Mouse (Mus musculus): ENCODE measurements around the gene Prkcg.

Gene Prkcg

DNA sequence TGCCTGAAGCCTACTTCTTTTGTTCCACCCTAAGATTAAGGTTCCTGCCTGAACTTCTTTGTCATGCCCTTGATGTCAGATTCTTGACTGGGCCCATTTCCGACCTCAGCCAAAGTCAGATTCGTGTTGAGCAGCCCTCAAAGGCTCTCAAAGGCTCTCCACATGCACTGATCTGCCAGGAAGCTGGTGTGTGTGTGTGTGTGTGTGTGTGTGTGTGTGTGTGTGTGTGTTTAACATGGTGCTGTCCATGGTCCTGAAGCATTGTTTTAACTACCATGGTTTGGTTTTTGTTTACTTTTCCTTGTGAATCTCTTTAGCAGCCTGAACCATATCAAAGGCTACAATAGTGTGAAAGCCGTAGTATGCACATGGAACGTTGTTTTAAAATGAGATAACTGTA, 39.0 kb downstream of the Prkcg start:
- no peak for DNase-seq

DNA sequence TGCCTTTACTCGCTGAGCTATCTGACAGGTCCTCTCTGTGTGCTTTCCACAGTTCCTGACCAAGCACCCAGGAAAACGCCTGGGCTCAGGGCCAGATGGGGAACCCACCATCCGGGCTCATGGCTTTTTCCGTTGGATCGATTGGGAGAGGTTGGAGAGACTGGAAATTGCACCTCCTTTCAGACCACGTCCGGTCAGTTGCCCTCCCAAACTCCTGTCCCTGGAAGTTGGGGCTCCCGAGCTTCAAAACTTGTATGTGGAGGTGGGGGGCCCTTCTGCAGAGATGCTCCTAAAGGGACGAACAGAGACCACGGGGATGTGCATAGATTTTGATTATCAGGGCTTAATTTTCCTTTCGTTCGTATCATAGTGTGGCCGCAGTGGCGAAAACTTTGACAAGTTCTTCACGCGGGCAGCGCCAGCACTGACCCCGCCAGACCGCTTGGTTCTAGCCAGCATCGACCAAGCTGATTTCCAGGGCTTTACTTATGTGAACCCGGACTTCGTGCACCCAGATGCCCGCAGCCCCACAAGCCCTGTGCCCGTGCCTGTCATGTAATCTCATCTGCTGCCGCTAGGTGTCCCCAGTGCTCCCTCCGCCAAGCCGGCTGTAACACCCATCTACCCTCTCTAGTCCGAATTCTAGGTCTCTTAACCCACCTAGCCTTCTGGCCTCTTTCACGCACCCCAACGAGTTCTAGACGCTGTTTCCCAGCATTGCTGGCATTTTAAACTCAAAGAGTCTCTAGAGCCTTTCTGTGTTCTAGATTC, 41.0 kb downstream of the Prkcg start:
- peak; percentile 79 for DNase-seq

DNA sequence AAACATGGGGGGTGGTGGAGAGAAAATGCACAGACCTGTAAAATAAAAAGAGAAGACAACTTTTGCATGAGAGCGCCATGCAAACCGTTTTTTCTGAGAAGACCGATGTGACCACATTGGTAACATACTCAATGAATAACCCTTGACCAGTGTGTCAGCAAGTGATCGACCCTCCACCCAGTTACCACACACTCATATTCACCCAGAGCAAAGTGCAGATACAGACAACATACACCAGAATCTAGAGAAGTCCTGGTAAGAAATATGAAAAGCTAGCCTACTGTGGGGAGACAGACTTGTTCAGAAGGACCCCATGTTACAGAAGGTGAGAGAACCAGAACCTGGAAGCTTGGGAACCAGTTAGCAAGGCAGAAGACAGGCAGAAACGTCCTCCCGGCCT, 42.2 kb downstream of the Prkcg start:
- no peak for DNase-seq

DNA sequence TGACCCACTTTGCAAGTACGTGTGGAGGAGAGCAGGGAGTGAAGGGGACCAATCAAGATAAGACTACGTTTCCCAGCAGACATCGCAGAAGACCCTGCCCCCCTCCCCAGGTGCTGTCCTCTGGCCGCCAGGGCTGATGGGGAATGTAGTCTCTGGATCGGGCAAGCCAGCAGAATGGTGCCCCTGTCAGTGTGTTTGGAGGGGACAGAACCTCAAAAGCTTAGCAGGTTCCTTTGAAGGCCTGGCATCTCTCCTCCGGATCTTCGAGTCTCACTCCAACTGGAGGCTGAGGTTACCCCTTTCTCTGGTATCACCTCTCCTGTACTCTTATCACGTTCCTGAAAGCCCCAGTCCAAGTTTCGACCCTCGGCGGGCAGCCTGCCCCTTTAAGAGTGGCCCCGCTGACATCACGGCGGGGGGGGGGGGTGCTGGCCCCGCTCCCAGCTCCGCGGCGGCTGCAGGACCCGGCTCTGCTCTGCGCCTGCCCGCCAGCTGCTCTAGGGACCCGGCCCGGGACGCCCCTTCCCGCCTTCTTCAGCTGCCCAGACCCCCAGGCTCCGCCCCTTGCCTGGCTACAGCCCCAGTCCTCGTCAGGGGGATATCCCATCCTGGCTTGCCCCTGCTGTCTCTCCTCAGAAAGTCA, 42.7 kb downstream of the Prkcg start:
- peak; percentile 27 for DNase-seq

DNA sequence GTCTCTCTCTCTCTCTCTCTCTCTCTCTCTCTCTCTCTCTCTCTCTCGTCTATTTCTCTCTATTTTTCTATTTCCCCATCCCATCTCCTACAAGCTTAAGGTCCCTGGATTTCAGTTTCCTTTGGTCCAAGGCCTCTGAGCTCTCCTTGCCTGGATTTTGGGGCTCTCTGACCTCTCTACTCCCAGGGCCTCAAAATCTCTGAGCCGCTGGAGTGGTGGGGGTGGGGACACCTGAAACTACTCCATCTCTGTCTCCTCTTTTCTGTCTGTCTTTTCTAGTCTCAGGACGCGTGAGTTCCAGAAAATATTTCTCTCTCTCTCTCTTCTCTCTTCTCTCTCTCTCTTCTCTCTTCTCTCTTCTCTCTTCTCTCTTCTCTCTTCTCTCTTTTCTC, 43.2 kb downstream of the Prkcg start:
- DNase-seq, result no peak

DNA sequence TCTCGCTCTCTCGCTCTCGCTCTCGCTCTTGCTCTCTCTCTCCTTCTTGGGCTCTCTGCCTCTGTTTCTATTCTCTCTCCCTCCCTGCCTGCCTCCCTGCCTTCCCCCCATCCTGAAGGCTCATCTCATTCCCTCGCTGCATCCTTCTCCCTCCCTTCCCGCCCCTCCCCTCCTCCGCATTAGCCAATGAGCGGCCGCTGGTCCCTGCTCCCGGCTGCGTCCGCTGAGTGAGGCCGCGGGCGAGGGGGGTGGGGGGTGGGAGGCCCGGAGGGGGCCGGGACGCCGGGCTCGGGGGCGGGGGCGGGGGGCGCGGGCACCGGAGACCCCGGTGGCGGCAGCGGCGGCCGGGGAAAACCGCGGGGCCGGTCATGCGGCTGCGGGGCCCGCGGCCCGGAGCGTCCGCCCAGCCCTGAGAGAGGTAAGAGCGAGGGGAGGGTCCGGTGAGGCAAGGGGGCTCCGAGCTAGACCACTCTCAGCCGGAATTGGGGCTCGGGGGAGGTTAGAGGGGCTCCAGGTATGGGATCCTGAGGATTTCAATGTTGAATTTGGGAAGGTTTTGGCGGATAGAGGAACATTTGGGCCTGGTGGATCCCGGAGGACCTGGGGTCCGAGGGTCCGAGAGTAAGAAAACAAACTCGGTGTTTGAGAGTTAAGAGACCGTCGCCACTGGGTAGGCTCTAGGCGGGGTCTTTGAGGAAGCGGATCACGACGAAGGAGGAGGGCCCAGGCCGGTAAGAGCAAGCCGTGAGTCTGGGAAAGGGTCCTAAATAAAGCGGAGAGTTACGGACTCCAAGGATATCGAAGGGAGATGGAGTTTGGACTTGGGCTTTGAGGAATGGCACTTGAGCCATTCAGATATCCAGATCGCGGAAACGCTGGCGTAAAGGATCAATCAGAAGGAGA, 43.9 kb downstream of the Prkcg start, which contains the start of gene Cacng7:
Cacng7 (plus strand) TSS at position 337 of the 903 bp plus-strand sequence.
- peak; percentile 4 for DNase-seq

DNA sequence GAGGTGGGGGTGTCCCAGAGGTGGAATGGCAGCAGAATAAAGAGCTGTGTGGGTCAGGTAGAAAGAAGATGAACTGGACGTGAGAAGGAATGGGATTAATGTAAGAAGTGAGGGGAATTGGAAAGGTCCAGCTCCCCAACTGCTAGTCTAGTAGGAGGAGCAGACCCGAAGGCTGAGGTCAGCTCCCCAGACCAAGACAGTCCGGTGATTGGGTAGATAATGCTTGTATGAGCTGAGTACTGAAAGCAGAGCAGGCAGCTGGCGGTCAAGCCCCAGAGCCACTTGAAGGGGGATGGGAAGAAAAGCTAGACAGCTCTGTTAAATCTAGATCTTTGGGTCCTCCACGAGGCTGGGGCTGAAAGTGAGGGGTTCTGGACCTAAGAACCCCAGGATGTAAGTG, 44.6 kb downstream of the Prkcg start:
- no peak for DNase-seq

DNA sequence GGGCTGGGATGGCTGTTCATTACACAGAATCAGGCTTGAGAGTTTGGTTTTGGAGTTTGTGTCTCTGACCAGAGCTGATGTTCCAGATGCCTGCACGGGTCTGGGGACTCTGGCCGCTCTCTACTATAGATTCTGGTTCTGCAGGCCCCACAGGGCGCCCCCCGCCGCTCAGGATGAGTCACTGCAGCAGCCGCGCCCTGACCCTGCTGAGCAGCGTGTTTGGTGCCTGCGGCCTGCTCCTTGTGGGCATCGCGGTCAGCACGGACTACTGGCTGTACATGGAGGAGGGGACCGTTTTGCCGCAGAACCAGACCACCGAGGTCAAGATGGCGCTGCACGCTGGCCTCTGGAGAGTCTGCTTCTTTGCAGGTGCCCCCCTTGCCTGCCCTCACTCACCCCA, 47.4 kb downstream of the Prkcg start:
- no peak for DNase-seq

DNA sequence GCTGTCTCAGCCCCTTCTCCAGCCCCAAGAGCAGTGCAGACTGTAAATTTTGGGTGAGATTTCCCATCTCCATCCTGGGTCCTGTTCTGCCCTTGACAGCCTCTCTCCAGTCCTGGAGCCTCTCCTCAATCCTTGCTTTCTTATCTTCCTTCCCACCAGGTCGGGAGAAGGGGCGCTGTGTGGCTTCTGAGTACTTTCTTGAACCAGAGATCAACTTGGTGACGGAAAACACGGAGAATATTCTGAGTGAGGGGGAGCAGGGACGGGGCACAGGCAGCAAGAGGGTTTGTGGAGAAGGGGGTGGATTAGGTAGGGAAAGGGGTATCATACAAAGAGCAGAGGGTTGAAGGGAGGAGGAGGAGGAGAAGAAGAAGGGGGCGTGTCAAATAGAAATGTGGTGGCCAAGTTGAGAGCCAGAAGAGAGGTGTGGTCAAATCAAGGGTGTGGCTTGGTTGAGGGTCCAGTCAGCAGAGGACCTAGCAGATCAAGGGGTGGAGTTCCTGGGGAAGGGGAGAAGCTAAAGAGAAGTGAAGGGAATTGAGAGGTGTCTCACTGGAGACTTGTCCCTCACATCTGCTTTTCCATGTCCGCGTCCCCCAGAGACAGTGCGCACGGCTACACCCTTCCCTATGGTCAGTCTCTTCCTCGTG, 49.4 kb downstream of the Prkcg start:
- no peak for DNase-seq

DNA sequence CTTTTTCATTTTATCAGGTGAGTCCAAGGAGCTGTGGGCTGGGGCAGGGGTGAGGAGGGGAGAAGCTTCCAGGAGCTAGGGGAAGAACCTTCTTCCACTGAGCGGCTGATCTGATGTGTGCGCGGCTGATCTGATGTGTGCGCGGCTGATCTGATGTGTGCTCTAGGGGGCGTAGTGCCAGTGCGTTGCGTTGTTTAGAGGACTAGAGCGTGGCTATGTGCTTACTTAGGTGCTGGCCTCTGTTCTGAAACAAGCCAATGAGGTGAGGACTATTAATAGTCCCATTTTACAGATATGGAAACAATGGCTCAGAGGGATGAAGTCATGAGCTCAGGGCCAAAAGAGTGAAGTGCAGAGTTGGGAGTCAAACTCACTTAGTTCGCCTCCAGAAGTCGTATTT, 50.0 kb downstream of the Prkcg start:
- no peak for DNase-seq

DNA sequence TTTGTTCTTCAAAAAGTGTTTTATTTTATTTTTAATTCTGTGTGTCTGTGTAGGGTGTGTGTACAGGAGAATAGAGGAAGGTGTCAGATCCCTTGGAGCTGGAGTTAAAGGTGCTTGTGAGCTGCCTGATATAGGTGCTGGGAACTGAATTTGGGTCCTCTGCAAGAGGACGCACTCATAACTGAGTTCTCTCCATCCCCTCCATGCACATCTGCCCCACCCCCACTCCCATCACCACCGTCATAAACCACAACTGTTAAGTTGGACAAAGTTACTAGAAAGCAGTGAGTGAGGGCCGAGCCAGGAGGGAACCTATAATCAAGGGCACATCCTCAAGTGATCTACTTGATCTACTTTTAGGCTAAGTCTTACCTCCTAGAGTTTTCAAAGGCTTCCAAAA, 54.9 kb downstream of the Prkcg start:
- no peak for DNase-seq

DNA sequence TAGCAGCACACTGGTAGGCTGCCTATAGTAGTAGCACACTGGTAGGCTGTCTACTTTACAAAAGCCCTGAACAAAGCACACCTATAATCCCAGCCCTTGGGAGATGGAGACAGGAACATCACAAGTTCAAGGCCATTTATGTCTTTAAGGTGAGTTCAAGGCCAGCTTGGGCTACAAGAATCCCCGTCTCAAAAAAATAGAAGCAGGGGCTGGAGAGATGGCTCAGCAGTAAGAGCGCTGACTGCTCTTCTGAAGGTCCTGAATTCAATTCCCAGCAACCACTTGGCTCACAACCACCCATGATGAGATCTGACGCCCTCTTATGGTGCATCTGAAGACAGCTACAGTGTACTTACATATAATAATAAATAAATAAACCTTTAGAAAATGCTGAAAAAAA, 56.3 kb downstream of the Prkcg start:
- DNase-seq, result no peak

DNA sequence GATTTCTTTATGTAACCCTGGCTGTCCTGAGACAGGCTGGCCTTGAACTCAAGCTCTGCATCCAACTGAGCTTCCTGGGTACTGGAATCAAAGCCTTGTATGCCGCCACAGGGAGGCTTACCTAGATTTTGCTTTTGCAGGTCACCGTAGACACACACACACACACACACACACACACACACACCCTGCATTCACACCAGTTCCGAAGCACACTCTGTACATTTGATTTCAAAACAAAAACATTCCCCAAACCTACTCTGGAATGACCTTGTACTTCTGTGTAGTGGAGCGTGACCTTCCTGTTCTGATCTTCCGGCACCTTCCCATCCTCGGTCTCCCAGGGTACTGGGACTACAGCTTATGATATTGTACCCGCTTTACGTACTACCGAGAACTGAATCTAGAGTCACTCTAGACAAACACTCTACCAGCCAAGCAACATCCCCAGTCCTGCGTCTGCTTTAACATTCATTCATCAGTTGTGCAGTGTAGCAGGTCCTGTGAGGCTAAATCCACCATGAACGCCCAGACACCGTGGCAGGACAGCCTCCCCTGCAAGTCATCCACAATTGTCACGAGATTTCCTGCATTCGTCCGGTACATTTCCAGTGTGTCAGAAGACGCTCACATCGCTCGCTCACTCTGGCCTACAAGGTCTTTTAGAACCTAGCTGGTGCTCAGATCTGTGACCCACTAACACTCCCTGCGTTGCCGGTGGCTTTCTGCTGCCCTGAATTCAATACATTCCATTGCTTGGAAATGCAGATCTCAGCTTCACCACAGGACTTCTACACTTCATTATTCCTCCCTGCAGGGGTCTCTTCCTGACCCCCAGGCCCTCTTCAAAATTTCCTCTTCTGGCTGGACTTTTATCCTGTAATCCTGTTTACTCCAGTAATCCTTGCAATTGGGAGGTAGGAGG, 58.6 kb downstream of the Prkcg start:
- DNase-seq, result no peak

DNA sequence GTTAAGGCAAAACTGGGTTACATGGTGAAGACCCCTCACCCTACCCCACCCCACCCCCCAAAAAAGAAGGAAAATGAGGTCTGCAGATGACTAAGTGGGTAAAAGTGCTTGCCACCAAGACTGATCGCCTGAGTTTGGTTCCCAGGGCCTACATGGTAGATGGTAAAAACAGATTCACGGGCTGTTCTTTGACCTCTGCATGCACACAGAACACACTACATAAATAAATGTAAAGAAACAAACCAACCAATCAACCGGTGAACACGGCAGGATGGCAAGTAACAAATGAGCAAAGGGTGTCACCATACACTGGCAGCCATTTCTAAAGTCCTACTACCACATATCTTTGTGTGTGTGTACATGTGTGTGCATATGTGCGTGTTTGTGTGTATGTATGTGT, 59.3 kb downstream of the Prkcg start:
- DNase-seq, result no peak

DNA sequence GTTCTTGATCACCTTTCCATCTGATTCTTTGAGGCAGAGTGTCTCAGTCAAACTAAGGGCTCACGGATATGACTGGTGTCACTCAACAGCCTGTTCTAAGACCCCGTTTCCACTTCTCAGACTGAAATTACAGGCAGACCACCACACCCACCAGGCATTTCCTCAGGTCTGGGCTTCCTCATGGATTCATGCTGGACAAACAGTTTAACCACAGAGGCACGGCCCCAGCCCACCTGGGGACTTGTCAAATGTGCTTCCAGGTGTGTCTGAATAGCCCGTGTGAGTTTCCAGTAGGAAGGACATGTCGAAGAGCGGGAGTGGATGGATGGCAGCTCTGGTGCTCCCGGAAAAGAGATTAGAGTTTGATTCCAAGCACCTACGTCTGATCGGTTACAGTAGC, 60.8 kb downstream of the Prkcg start:
- DNase-seq, result no peak

DNA sequence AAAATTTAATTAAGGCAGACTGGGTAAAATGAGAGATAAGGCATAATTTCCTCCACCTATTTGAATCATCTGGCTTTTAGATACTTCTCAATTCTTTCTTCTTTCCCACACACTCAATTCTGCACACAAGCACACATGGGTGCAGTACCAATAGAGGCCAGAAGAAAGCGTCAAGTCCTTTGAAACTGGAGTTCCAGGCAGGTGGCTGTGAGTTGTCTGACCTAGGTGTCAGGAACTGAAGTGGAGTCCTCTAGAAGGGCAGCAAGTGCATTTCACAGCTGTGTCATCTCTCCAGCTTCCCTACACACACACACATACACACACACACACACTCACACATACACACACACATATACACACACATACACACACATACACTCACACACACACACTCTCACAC, 62.6 kb downstream of the Prkcg start:
- no peak for DNase-seq

DNA sequence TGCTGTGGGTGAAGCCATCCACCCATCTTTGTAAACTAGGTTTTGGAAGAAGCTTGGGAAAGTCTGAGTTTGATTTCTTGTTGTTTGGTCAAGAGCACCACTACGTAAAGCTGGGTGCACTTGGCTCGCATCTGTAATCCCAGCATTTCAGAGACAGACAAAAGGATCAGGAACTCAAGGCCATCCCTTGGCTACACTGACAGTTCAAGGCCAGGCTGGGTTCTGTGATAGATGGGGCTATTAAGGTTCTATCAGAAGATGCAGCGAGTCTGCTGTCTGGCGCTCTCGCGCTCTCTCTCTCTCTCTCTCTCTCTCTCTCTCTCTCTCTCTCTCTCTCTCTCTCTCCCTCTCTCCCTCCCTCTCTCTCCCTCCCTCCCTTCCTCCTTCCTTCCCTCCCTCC, 65.9 kb downstream of the Prkcg start:
- DNase-seq, result no peak

DNA sequence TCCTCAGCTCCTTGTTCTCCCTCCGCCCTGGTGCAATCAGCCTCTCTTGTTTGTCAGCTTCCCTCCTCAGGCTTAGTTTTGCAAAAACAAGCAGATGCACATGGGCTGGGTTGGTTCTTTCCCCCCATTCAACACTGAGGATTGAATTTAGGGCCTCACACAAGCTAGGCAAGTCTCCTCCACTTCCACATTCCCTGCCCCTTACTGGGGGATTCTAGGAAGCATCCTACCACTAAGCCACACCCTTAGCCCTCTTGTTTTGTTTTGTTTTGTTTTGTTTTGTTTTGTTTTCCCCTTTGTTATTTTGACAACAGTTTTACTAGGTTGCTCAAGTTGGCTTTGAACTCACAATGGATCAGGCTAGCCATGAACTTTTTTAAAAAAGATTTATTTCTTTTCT, 71.7 kb downstream of the Prkcg start:
- DNase-seq, result no peak

DNA sequence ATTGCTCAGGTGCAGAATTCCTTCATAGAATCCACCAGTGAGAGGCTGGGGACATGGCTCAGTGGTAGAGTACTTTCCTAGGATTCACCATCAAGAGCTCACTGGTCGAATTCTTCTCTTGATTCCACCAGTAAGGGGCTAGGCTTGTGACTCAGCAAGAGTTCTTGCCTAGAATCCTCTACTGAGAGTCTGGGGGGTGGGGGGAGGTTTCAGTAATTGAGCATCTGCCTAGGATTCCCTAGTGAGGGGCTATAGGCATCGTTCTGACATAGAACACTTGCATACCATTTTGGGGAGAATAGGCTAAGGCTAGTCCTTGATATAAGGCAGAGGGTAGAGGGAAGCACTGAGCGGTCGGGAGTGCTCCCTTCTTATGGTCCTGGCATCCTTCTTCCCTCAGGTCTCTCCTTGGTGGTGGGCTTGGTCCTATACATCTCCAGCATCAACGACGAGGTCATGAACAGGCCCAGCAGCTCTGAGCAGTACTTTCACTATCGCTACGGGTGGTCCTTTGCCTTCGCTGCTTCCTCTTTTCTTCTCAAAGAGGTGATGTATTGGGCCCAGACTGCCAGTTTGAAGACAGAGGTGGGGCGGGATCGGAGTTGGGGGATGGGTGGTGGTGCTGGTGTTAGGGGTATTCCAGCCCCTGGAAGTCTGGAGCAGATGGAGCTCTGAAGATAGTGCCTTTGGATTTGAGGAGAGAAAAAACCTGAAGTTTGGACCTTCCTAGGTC, 76.7 kb downstream of the Prkcg start:
- no peak for DNase-seq

DNA sequence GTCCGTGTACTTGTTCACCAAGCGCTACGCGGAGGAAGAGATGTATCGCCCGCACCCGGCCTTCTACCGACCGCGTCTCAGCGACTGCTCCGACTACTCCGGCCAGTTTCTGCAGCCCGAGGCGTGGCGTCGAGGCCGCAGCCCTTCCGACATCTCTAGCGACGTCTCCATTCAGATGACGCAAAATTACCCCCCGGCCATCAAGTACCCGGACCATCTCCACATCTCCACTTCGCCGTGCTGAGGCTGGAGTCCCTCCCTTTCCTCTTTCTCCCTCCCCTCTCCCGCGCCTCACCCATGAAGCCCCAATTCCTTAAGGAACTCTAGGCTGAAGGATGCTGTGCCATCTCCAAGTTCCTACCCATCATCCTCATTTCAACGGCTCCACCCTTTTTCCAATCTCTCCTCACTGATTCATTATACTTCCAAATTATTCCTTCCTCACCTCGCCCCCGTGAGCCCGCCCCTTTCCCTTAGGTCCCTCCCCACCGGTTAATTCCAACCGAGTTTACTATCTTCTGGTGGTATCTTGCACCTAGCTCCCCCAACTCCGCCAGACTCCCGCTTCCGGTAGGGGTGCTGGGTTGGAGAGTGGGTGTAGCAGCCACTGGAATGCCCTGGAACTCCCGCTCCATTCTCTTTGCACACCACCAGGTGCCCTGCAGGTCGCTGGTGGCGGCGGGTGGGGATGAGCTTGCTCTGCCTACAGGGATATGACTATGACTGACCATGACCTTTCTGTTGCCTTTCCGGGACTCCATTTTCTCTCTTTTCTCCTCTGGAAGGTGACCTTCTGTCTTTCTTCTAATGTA, 77.9 kb downstream of the Prkcg start:
- DNase-seq, result no peak

Measured in lung, postnatal 14 days (tissue).